Mouse (Mus musculus): ENCODE measurements around the gene Amot.

The Amot gene

GRCm38 (mm10) chrX:145401926-145402325 lies 103.1 kb downstream of the Amot start:
- in situ Hi-C loops (cut with MboI; ENCODE audit: low pct_unique_long_range_greater_than_20kb in 1 of 2, low sequenced_read_pairs in 2 of 2, unreplicated experiment in 1 of 2), result no loop called here

- in situ Hi-C loops (cut with MboI; ENCODE audit: low pct_unique_long_range_greater_than_20kb in 1 of 2, low sequenced_read_pairs in 2 of 2, unreplicated experiment in 1 of 2), result no loop called here
Observed at GRCm38 (mm10) chrX:145399236-145399635, 105.7 kb downstream of the Amot start.
